Mouse (Mus musculus): ENCODE data around the gene Arhgap17.

The Arhgap17 gene

GRCm38 (mm10) chr7:123368187-123368586 is 1.5 kb downstream of the Arhgap17 start:
- no peak for DNase-seq

- DNase-seq = no peak
Observed at GRCm38 (mm10) chr7:123367218-123368150, 2.2 kb downstream of the Arhgap17 start.

- no peak for DNase-seq
Observed at GRCm38 (mm10) chr7:123366806-123367205, 2.9 kb downstream of the Arhgap17 start.

GRCm38 (mm10) chr7:123365876-123366741 is 3.6 kb downstream of the Arhgap17 start:
- DNase-seq = peak in 1 of 2 experiments; percentile 47

- DNase-seq = no peak
Observed at GRCm38 (mm10) chr7:123363971-123364370, 5.7 kb downstream of the Arhgap17 start.

- peak in 1 of 2 experiments; percentile 35 for DNase-seq
Observed at GRCm38 (mm10) chr7:123362806-123363205, 6.9 kb downstream of the Arhgap17 start.

GRCm38 (mm10) chr7:123361229-123361980 is 8.3 kb downstream of the Arhgap17 start:
- no peak for DNase-seq

- DNase-seq = no peak
Observed at GRCm38 (mm10) chr7:123360185-123360584, 9.5 kb downstream of the Arhgap17 start.

- no peak for DNase-seq
Observed at GRCm38 (mm10) chr7:123359101-123359500, 10.6 kb downstream of the Arhgap17 start.

- no peak for DNase-seq
Observed at GRCm38 (mm10) chr7:123356158-123356557, 13.6 kb downstream of the Arhgap17 start.

GRCm38 (mm10) chr7:123354851-123355250 is 14.9 kb downstream of the Arhgap17 start:
- no peak for DNase-seq

GRCm38 (mm10) chr7:123354392-123354791 is 15.3 kb downstream of the Arhgap17 start:
- no peak for DNase-seq

GRCm38 (mm10) chr7:123353879-123354278 is 15.8 kb downstream of the Arhgap17 start:
- no peak for DNase-seq

- DNase-seq = no peak
Observed at GRCm38 (mm10) chr7:123353081-123353480, 16.6 kb downstream of the Arhgap17 start.

- no peak for DNase-seq
Observed at GRCm38 (mm10) chr7:123350243-123350642, 19.5 kb downstream of the Arhgap17 start.

- DNase-seq = no peak
Observed at GRCm38 (mm10) chr7:123349813-123350212, 19.9 kb downstream of the Arhgap17 start.

- no peak for DNase-seq
Observed at GRCm38 (mm10) chr7:123346631-123347290, 23.0 kb downstream of the Arhgap17 start.

GRCm38 (mm10) chr7:123345041-123345544 is 24.6 kb downstream of the Arhgap17 start:
- no peak for DNase-seq

- DNase-seq = no peak
Observed at GRCm38 (mm10) chr7:123344079-123344780, 25.5 kb downstream of the Arhgap17 start.

GRCm38 (mm10) chr7:123341896-123342295 is 27.8 kb downstream of the Arhgap17 start:
- DNase-seq = no peak

- DNase-seq = peak; percentile 43 to 76
Observed at GRCm38 (mm10) chr7:123338351-123338750, 31.4 kb downstream of the Arhgap17 start.

All from kidney, postnatal 25 days (tissue).